Mouse (Mus musculus) lung, adult 18-20 months (tissue): Measurements from ENCODE around the gene Plvap.

Experiments used
- DNase-seq, 2 experiments: peaks; one replicate each; pipeline ENCODE4 v3.0.0; 2022; ENCODE audit warnings: mixed read lengths in 2 of 2

Gene Plvap

GRCm38 (mm10) chr8:71525226-71526050 is 13.9 kb upstream of the Plvap start, which contains the start of gene Ccdc194:
Ccdc194 (minus strand) TSS chr8:71525711.
- DNase-seq, result no peak

- DNase-seq, result peak; percentile 92 to 95
Observed at GRCm38 (mm10) chr8:71521634-71522033, 10.1 kb upstream of the Plvap start.

GRCm38 (mm10) chr8:71519037-71519825 is 7.7 kb upstream of the Plvap start:
- peak; percentile 52 to 67 for DNase-seq

GRCm38 (mm10) chr8:71516786-71517185 is 5.2 kb upstream of the Plvap start:
- DNase-seq, result peak; percentile 41 to 64

- DNase-seq, result no peak
Observed at GRCm38 (mm10) chr8:71515043-71515442, 3.5 kb upstream of the Plvap start.

GRCm38 (mm10) chr8:71513018-71513754 is 1.6 kb upstream of the Plvap start:
- DNase-seq, result peak; percentile 34 to 53

GRCm38 (mm10) chr8:71509316-71509715 is 2.2 kb downstream of the Plvap start:
- DNase-seq, result no peak

GRCm38 (mm10) chr8:71507589-71508104 is 3.9 kb downstream of the Plvap start:
- DNase-seq, result peak; percentile 48 to 53

GRCm38 (mm10) chr8:71505979-71506378 is 5.6 kb downstream of the Plvap start:
- no peak for DNase-seq

GRCm38 (mm10) chr8:71505326-71505725 is 6.2 kb downstream of the Plvap start:
- DNase-seq, result no peak

- DNase-seq, result no peak
Observed at GRCm38 (mm10) chr8:71504349-71504748, 7.2 kb downstream of the Plvap start.

- peak in 1 of 2 experiments; percentile 53 for DNase-seq
Observed at GRCm38 (mm10) chr8:71498816-71499690, 12.5 kb downstream of the Plvap start.

- peak; percentile 36 to 58 for DNase-seq
Observed at GRCm38 (mm10) chr8:71497881-71498501, 13.6 kb downstream of the Plvap start.

- no peak for DNase-seq
Observed at GRCm38 (mm10) chr8:71497077-71497645, 14.4 kb downstream of the Plvap start.

GRCm38 (mm10) chr8:71496481-71496880 is 15.1 kb downstream of the Plvap start:
- peak; percentile 88 to 92 for DNase-seq

- no peak for DNase-seq
Observed at GRCm38 (mm10) chr8:71495811-71496210, 15.7 kb downstream of the Plvap start.

GRCm38 (mm10) chr8:71495039-71495438 is 16.5 kb downstream of the Plvap start:
- DNase-seq, result peak; percentile 81 to 87

GRCm38 (mm10) chr8:71488454-71488853 is 23.1 kb downstream of the Plvap start:
- peak; percentile 90 to 93 for DNase-seq

GRCm38 (mm10) chr8:71487691-71488445 is 23.7 kb downstream of the Plvap start, which contains the start of gene Gtpbp3:
Gtpbp3 (plus strand) TSS chr8:71488103.
- peak; percentile 83 to 87 for DNase-seq

- peak; percentile 50 to 52 for DNase-seq
Observed at GRCm38 (mm10) chr8:71486136-71486529, 25.4 kb downstream of the Plvap start.
